ENCODE assay signal across 7 mouse cellular contexts in the genomic region with DNA sequence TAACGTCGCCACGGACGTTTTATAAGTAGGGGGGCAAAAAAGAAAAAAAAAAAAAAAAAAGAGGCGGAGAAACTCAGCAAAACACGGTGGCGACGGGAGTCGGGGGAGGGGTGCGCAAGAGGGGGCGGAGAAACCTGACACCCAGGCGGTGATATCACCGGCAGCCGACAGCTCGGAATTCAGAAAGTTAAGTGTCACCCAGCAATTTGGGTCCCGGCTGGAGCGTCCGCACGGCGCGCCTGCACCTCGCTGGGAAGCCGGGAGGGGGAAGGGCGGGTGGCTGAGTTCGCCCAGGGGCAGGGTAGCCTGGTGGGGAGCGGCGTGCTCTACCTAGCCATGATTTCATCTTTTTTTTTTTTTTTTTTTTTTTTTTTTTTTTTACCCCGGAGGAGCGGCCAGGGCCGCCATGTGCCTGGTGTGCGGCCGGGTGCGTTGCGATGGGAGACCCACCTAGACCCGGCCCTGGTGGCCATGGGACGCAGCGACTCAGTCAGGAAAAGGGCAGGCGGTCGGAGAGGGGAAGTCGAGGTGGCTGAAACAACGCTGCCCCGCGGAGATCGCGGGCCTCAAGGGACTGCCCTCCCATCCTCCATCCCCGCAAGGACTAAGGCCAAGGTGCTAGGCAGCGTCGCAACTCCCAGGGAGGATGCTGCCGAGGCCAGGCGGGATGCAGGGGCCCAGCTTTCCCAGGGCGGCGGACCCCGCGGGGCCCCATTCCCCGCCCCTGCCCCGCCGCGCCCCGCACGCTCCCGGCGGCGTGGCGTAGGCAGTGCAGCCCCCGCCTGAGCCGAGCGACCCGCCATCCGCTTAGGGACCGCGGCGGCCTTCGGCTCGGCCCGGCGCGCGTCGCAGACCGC. TPM values are rescaled to one million over a fixed set of nuclear protein-coding genes. Genes with fewer than 3 reads are reported as not detected.
DNase-seq lines count a peak whose midpoint lies in the region; ATAC-seq lines count a peak whose summit lies in the region.

No protein-coding gene starts in this region.

- WGBS in limb, embryonic 13.5 days, result under 1% methylated on average over 74 of the region's 80 CpGs
- under 1% methylated on average over 60 of the region's 80 CpGs for WGBS in midbrain, embryonic 15.5 days

- peak overlapping the region; percentile 93 for H3K9ac ChIP-seq in limb, embryonic 13.5 days
- H3K9ac ChIP-seq in midbrain, embryonic 15.5 days, result peak overlapping the region; percentile 98

- H3K36me3 ChIP-seq in limb, embryonic 13.5 days, result peaks cover 6% of the 10 kb centered on the region; the same call in 1 of the 2 replicates
- H3K36me3 ChIP-seq in midbrain, embryonic 15.5 days (replicated peaks), result no peaks in the 10 kb centered on the region

- H3K27ac ChIP-seq in limb, embryonic 13.5 days, result peak overlapping the region; percentile 89
- peak overlapping the region; percentile 95 for H3K27ac ChIP-seq in midbrain, embryonic 15.5 days

- no peaks in the 10 kb centered on the region; the same call in 1 of the 2 replicates for H3K27me3 ChIP-seq in limb, embryonic 13.5 days
- no peaks in the 10 kb centered on the region for H3K27me3 ChIP-seq in midbrain, embryonic 15.5 days (replicated peaks)

- peak; percentile 92 for DNase-seq in adrenal gland, postnatal 14 days
- peak; percentile 84 for DNase-seq in embryo, embryonic 9.5 days (ENCODE audit: extremely low spot score)
- DNase-seq in kidney, adult 11 months, result peak; percentile 78
- DNase-seq in spleen, postnatal 10 days (ENCODE audit: low spot score in 2 of 2), result peak; percentile 46 to 81

- peak; percentile 56 for ATAC-seq in granulocyte monocyte progenitor cell, adult 5-6 weeks (replicated peaks; ENCODE audit: poor library complexity, severe bottlenecking)
- ATAC-seq in limb, embryonic 13.5 days (ENCODE audit: low FRiP score, low read depth), result peak; percentile 66
- ATAC-seq in midbrain, embryonic 15.5 days (replicated peaks), result peak; percentile 79

- no peaks in the 10 kb centered on the region for H3K9me3 ChIP-seq in limb, embryonic 13.5 days
- H3K9me3 ChIP-seq in midbrain, embryonic 15.5 days, result no peaks in the 10 kb centered on the region

- H3K4me3 ChIP-seq in limb, embryonic 13.5 days, result peak overlapping the region; percentile 86
- peak overlapping the region; percentile 96 for H3K4me3 ChIP-seq in midbrain, embryonic 15.5 days

- peaks cover 22% of the 10 kb centered on the region for H3K4me1 ChIP-seq in limb, embryonic 13.5 days
- peaks cover 32% of the 10 kb centered on the region for H3K4me1 ChIP-seq in midbrain, embryonic 15.5 days

- peak overlapping the region; percentile 99 for H3K4me2 ChIP-seq in limb, embryonic 13.5 days (replicated peaks)
- H3K4me2 ChIP-seq in midbrain, embryonic 15.5 days, result peak overlapping the region; percentile 94

RNA-seq across cellular contexts. Expression of gene Setd7, which starts 0.9 kb away (rescaled TPM):
- 33.5 and 47.5 TPM in 2 replicates for total RNA-seq in adrenal gland, postnatal 14 days (2021)
- 37.3 and 41.6 TPM in 2 replicates for total RNA-seq in granulocyte monocyte progenitor cell, adult 5-6 weeks (2014; fragmentation: Nextera tagmentation)
- total RNA-seq in granulocyte monocyte progenitor cell, adult 5-6 weeks (2017), result 26.5 and 29.9 TPM in 2 replicates
- 4.9 and 5.1 TPM in 2 replicates for polyA plus RNA-seq in limb, embryonic 13.5 days (2015; fragmentation: Nextera tagmentation; extraction: Ambion mirVana)
- 3.4 and 3.7 TPM in 2 replicates for polyA plus RNA-seq in midbrain, embryonic 15.5 days (2015; fragmentation: Nextera tagmentation; extraction: Ambion mirVana)

Comparison
In these comparisons a context has a peak if more than half of its experiments do, and no peak if none do; other contexts are left out.
1. Peak in every context shown above with its lines: DNase-seq, ATAC-seq, H3K4me3 ChIP-seq and H3K27ac ChIP-seq.